Mouse (Mus musculus): Measurements from ENCODE around the gene Smim23. TPM values are rescaled to one million over a fixed set of nuclear protein-coding genes. Genes with fewer than 3 reads are reported as not detected.

The Smim23 gene
- not detected in 2 replicates for total RNA-seq (2015; ENCODE audit: low replicate concordance)
- total RNA-seq (2017; ENCODE audit: low replicate concordance): not detected in 2 replicates

DNA sequence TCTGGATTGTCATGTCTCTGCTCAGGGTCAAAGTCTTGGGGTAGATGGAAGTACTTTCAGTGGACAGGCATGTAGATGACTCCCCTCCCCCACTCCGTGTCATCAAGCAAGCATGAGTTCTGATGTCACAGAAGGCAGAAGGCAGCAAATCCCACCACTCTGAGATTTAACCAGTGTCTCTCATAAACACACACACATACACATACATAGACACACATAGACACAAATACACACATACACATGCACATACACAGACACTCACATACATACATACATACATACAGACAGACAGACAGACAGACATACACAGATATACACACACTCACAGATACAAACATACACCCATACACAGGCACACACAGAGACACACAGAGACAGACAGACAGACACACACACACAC is at the start of gene Smim23:
TSS of gene Smim23 (minus strand) at position 101 of the 400 bp plus-strand sequence.
- no peak for ATAC-seq (replicated peaks; ENCODE audit: low FRiP score, poor library complexity, severe bottlenecking)

DNA sequence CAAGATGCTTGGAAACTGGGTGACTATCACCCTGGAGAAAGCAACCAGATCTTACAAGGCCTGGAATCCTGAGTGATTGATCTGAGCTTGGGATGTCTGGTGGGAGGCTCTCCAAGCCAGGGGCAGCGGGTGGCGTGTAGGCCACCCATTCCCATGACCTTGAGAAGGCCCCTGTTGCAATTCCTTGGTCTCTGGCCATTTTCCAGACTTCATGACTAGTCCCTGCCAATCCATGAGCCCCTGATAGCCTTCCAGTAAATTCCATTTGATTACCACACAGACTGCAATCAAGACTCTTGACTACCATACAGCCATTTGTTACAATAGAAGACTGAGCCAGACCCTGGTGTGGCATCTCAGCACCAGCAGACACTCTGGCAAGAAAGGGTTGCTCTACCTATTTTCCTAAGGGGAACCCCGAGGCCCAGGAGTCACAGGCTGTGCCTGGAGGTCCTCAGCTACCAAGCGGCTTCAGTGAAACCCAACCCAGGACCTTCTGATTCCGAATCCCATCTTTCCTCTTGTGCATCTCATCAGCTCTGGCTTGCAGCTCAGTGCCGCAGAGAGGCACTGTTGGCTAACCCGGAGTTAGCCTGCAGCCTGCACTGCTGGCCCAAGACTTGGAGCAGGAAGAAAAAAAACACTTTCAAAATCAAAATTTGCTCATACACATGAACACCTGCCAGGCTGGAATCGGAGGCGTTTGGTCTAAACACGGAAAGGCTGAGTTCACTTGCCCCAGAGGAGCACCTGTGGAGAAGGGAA is 44.4 kb upstream of the Smim23 start:
- ATAC-seq (replicated peaks; ENCODE audit: low FRiP score, poor library complexity, severe bottlenecking): no peak

DNA sequence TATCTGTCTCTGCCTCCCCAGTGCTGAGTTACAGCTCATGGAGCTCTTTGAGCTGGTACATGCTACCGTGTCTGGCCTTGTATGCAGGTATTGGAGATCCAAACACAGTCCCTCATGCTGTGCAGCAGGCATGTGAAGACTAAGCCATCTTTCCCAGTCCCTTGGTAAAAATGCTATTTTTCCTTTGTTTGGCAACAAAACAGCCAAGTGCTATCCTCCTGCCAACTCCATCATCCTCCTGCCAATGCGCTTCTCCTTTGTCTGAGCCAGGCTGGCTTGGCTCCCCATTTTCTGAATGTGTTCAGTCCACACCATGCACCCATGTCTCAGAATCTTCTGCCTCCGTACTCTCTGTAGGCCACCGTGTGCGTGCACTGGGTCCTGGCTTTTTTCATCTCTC is 40.2 kb upstream of the Smim23 start:
- ATAC-seq (replicated peaks; ENCODE audit: low FRiP score, poor library complexity, severe bottlenecking): no peak

DNA sequence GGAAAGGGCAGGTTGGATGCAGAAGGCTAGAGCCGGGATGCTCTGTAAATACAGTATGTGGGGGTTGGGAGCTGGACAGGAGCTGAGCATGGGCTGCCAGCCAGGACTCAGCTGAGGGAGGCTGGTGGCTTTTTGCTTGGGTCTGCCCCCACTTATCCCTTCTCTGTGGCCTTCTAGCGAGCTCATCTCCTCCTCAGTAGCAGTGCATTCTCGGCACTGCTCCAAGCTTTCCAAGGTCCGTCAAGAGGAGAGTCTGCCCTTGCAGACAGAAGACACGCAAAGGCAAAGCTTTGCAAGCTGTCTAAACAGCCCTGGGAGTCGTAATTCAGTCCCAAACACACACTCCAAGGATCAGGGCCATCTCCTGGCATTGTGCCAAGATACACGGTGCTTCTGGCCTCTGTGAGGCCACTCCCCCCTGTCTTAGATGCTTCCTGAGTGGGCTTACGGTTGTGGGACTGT is 33.0 kb upstream of the Smim23 start:
- ATAC-seq (replicated peaks; ENCODE audit: low FRiP score, poor library complexity, severe bottlenecking): no peak

DNA sequence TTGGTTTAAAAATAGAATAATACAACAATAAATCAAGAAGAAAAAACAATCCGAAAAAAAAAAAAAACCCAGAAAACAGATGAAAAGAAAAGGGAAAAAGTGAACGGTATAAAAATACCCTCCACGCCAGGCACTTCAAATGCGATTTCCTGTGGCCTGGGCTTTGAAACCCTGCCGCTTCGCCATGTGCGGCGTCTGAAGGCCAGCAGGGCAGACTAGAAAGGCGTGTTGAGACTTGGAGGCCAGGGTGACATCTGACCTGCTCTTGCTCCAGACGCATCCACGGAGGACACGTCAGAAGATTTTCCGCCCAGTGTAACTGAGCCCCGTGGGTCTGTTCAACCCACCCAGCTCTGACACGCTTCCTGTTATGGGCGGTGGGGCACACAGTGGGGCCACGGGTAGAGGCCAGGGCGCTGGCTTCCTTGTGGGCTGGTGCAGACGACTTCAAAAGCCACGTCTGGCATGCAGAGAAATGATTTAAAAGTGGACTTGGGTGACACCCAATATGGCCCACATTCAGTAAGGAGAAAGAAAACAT is 22.3 kb upstream of the Smim23 start:
- no peak for ATAC-seq (replicated peaks; ENCODE audit: low FRiP score, poor library complexity, severe bottlenecking)

DNA sequence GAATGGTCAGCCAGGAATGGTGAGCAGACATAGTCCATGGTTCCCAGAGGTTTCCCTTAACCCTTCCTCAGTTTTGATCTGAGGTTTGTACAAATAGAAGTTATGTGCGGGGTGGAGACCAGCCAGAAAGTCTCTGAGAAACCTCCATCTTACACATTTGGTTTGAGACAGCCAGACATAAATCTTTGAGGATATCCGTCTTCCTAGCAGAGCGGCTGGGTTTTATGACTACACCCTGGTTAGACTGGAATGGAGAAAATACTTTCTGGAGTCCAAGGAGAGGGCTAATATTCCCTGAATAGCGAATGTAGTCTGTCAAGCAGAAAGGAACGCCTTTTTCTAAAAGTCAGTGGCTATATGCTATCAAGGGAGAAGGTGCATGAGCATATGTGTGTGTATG is 16.8 kb upstream of the Smim23 start:
- ATAC-seq (replicated peaks; ENCODE audit: low FRiP score, poor library complexity, severe bottlenecking): no peak

DNA sequence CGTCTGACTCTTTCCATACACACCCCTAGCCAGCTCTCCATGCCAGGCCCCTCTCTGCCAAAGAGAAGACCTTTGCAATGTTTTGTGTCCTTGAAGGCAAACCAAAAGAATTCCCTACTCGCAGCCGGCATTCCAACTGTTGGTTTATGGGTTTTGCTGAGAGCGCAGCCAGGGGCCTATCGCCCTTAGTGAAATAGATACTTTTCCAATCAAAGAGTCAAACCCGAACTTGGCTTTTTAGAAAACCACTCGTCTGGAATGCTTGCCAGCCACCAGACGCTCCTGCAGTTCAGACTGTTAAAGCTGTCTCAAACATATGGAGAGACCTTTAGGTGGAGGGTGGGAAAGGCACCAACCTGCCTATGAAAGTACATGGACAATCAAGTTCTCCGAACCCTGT is 15.9 kb upstream of the Smim23 start:
- no peak for ATAC-seq (replicated peaks; ENCODE audit: low FRiP score, poor library complexity, severe bottlenecking)

DNA sequence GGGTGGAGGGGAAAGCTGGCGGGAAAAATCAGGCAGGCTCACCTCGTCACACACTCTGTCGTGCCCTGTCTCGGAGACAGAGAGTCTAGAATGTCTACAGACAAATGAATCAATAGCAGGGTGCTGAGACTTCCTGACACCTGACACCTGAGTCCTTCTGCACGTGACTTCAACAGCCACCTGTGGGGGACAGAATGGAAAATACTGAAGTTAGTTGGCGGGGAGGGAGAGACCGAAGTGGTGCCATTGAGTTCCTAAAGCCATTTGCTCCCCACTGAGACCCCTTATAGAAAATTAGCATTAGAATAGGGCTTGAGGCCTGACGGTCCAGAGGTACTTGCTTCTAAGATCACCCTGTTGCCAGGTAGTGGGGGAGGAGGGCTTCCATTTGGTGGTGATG is 10.6 kb upstream of the Smim23 start:
- ATAC-seq (replicated peaks; ENCODE audit: low FRiP score, poor library complexity, severe bottlenecking): no peak

DNA sequence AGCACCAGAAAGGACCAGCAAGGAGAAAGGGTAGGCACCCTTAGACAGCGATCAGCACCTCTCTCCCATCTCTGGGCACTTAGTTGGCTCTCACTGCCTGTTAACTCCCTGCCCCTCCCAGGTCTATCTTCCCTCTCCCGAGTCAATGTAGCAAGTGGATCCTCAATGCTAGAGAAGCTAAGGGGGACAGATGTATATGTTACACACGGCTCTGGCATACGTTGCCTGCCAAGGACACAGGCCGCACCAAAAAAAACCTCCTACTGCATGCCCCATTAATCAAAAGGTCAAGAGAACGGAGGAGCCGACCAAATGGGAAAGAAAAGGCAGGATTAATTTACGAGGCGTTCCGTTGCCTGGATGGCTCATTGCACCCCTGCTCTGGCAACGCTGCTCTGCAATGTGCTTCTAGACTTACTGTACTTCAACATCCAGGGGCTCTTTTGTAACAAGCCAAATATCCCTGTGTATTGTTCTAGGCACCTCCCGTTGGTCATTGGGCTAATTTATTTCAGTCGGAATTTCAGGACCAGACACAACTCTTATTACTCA is 10.0 kb upstream of the Smim23 start:
- no peak for ATAC-seq (replicated peaks; ENCODE audit: low FRiP score, poor library complexity, severe bottlenecking)

DNA sequence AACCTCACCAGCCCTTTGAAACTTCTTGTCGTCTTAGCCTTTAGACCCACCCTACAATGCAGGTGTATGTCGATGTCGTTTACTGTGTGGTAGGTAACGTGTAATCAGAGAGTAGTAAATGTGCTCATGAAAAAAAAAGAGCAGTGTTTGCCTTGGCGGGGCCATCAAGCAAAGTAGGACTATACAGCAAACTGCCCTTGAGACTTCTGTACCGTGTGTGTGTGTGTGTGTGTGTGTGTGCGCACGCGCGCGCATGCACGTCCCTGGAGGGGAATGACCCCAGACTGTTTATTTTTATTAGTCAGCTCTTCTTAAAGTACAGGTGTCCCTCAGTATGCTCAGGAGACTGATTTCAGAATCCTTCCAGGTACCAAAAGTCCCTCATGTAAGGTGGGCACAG is 6.8 kb downstream of the Smim23 start:
- ATAC-seq (replicated peaks; ENCODE audit: low FRiP score, poor library complexity, severe bottlenecking): no peak

DNA sequence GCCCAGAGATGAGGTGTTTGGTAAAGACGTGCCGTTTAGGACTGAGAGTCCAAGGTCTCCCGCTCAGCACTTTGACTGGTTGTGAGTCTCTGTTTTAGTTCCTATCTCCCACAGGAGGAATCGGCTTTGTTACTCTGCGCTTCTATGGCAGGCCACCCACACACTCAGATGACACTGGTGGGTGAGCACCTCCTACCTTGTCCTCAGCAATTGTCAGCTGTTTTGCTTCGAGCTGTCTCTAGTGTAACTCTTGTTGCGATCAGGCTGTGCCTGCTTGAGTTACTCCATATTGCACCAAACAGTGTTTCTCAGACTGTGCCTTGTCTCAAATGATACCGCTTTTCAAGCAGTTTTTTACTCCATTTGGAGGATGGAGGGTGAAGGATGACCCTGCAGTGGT is 10.1 kb downstream of the Smim23 start:
- ATAC-seq (replicated peaks; ENCODE audit: low FRiP score, poor library complexity, severe bottlenecking): no peak

DNA sequence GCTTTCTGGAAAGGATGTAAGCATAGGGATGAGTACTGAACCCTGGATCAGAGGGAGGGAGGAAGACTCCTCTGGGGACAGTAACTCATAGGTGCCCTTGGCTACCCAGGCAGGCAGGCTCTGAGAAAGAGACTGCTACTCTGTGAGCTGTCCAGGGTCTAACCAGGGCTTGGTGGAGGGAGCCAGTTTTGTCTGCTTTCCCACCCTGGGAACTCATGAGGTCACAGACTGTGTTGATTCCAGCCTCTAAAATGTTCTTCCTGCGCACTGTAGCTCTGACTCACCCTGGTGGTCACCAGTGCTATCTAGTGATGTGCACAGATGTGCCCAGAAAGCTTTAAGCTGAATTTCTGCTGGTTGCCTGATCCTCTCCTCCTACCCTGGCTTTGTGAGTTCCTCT is 15.3 kb downstream of the Smim23 start:
- no peak for ATAC-seq (replicated peaks; ENCODE audit: low FRiP score, poor library complexity, severe bottlenecking)

DNA sequence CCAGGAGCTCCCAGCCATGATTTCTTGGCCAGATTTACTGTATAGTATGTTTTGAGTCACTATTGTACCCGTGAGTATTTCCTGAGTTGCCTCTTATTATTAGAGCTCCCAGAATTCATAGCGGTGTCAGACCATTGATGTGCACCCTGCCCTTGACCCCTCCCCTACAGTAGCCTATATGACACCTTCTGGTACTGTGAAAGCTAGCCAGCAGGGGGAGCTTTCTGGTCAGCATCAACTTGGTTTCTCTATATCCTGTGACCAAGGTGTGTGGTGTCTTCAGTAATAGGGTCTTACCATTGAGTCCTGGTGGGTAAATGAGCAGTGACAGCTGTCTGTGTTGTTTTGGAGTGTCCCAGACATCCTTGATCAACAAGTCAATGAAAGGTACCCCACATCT is 18.4 kb downstream of the Smim23 start:
- ATAC-seq (replicated peaks; ENCODE audit: low FRiP score, poor library complexity, severe bottlenecking): no peak

DNA sequence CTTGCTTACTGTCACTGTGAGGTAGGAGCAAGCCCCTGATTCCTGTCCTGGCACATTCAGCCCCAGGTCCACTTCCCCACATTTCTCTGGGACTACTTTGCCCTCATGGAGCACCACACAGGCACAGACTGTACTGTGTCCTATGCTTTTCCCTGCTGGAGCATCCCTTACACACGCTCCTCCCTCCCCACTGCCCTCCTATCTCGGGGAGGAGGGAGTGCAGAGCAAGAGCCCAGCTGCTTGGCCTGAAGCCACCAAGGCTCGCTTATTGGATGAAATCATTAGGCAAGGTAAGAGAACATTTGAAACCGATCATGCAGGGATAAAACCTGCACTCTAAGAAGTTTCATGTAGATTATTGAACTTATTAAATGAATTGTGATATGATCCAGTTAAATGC is 20.7 kb downstream of the Smim23 start:
- ATAC-seq (replicated peaks; ENCODE audit: low FRiP score, poor library complexity, severe bottlenecking): no peak

DNA sequence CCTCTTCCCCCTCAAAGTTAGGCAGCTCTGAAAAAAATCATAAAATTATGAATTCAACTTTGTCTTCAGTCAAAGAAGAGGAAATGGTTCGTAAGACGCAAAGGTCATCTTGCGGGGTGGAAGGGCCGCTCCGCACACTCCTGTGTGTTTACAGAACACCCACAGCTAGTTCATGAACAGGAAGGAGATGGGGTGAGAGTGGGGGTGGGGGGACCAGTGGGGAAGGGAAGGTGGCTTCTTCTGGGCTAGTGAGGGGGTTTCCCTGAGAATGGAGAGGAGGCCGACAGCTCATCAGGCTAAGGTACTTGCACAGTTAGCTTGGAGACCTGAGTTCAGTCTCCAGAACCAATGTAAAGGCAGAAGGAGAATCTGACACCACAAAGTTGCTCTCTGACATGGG is 22.7 kb downstream of the Smim23 start:
- no peak for ATAC-seq (replicated peaks; ENCODE audit: low FRiP score, poor library complexity, severe bottlenecking)

DNA sequence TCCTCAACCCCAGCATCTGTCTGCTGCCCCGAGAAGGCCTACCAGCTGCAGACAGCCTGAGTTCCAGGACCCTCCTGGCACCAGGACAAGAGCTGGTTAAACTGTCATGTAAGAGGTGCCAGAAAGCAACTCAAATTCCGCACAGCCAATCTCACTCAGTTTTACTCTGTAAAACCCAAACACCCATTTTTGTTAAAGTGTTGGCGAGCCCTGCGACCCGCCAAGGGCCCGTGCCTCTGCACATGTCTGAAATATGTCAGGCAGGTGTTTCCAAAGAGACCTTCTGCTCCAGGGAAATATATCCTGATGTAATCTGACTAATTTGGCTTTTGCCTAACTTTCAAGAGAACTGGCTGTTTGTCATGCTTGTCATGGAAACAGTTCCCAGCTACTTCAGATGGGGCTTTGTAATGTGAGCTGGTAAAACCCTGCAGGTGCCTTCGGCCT is 23.5 kb downstream of the Smim23 start:
- no peak for ATAC-seq (replicated peaks; ENCODE audit: low FRiP score, poor library complexity, severe bottlenecking)

DNA sequence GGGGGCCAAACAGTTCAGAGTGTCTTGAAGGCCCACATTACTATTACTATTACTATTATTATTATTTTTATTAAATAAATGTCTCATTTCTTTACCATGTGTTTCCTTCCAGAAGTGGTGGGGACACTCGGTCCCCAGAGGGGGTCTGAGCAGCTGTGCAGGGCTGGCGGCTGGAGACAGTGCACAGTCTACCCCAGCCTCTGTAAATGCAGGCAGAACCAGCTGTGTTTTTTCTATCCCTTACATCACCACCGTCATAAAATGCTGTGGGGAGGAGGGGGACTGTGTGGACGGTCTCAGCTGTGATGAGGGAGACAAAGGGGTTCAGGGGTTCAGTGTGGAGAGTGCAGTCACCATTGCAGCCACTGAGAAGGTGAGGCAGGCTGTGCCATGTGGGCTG is 26.0 kb downstream of the Smim23 start:
- no peak for ATAC-seq (replicated peaks; ENCODE audit: low FRiP score, poor library complexity, severe bottlenecking)

DNA sequence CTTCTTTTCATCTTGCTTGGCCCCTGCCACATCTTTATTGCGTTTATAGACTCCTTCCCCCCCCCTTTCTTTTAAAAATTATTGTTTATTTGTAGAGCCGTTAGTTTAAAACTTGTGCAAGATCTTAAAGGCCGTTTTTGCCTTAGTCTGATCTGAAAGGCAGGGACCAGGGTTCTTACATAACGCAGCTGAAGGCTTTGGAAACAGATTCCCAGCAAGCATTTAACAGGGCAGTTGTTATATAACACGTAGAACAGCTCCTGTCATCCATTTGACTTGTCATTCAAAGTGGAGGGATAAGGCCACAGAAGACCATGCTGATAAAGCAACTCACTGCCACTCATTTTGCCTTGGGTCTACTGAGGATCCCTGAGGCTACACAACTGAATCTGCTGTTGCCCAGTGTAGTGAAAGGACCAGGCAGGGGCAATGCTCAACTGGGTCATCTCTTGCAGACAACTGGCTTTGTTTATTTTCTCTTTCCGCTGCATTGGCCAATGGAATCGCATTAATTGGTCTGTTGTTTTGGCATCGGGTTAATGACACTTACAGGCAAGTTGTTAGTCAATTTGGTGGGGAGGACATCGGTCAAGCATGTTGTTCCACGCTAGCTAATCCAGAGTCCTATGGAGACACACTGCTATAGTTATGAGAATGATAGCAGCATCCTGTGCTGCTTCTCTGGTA is 29.5 kb downstream of the Smim23 start:
- ATAC-seq (replicated peaks; ENCODE audit: low FRiP score, poor library complexity, severe bottlenecking): no peak

DNA sequence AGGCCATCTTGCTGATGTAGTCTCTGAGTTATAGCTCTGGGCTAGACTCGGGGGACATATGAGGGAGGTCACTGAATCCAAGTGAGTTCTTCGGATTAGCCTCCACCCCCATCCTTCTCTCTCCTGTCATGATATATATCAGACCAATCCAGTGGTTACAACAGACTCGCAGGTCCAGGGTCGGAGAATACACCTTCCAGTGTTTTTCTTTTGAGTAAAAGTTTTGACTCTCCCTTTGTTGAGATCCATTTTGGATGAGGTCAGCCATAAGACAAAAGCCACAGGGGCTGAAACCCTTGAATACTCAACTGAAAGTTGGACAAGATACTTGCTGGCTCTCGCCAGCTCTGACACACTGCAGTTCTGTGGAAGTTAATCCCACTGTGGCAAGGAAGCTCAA is 38.2 kb downstream of the Smim23 start:
- no peak for ATAC-seq (replicated peaks; ENCODE audit: low FRiP score, poor library complexity, severe bottlenecking)

DNA sequence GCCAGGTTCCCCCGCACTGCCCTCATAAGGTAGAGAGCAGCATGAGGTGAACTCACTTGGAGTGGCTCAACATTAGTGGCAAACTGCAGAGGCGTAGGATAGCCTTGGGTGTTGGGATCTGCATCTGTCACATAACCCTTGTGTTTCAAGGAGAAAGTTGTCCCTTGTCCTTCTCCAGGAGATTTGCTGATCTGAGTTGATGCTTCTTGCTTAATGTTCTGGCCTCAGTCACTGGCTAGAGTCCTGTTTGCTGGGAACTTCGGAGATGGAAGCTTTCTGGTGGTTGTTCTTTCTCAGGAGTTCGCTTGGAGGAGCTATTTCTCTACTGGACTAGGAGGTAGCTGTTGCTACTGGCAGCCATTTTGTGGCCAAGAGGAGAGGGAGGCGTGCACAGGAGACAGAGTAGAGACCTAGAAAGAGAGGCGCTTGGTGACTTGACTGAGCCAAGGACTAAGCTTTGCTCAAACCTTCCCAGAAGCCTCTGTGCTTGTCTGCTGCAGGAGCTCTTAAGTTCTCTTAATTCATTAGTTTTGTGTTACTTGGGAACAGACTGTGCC is 38.7 kb downstream of the Smim23 start:
- no peak for ATAC-seq (replicated peaks; ENCODE audit: low FRiP score, poor library complexity, severe bottlenecking)

Measured in erythroblast, adult 5-6 weeks (primary cell).